Mouse (Mus musculus) liver, embryonic 13.5 days (tissue): ENCODE measurements around the gene Rhox11. TPM values are rescaled to one million over a fixed set of nuclear protein-coding genes. Genes with fewer than 3 reads are reported as not detected.
"Not testable (repeated sequence)": the region's sequence is repeated elsewhere in the genome, so short reads cannot be mapped to it uniquely, and the experiment has no call there.

ENCODE experiments used
- ATAC-seq: fragments of 200-750 bp; cut with Nextera tagmentation; 2 replicates; pipeline ENCODE4 v1.8.0; 2017; ENCODE audit warnings: low read depth, mild to moderate bottlenecking, moderate number of reproducible peaks, moderate library complexity
- DNase-seq: peaks from one replicate; pipeline ENCODE4 v3.0.0; 2022
- H3K27ac ChIP-seq: fragments of 300-500 bp; sonication (generic); 2 replicates; pipeline ENCODE4 v1.5.1; 2015; ENCODE audit warnings: moderate library complexity, mild to moderate bottlenecking, inconsistent platforms
- H3K27me3 ChIP-seq: fragments of 300-500 bp; sonication (generic); 2 replicates; pipeline ENCODE4 v1.6.1; 2015; ENCODE audit warnings: mild to moderate bottlenecking, inconsistent platforms
- H3K36me3 ChIP-seq: fragments of 300-500 bp; sonication (generic); 2 replicates; pipeline ENCODE4 v1.6.1; 2015; ENCODE audit warnings: mild to moderate bottlenecking, inconsistent platforms
- H3K4me1 ChIP-seq: fragments of 300-500 bp; sonication (generic); replicated peaks from 2 replicates; pipeline ENCODE4 v1.6.1; 2015; ENCODE audit warnings: inconsistent platforms
- H3K4me2 ChIP-seq: fragments of 300-500 bp; sonication (generic); 2 replicates; pipeline ENCODE4 v1.6.1; 2015; ENCODE audit warnings: inconsistent platforms, mild to moderate bottlenecking, moderate library complexity
- H3K4me3 ChIP-seq: fragments of 300-500 bp; sonication (generic); replicated peaks from 2 replicates; pipeline ENCODE4 v1.5.1; 2015; ENCODE audit warnings: mild to moderate bottlenecking, inconsistent platforms
- H3K9ac ChIP-seq: fragments of 300-500 bp; sonication (generic); 2 replicates; pipeline ENCODE4 v1.6.1; 2015; ENCODE audit warnings: mild to moderate bottlenecking, inconsistent platforms
- H3K9me3 ChIP-seq: fragments of 300-500 bp; sonication (generic); replicated peaks from 2 replicates; pipeline ENCODE4 v1.6.1; 2016; ENCODE audit warnings: inconsistent platforms
- WGBS: fragments of 180-500 bp; shearing (Covaris S2); methylation state at CpG from one replicate; pipeline ENCODE4 v1.1.7; 2015; ENCODE audit not compliant: insufficient replicate concordance; 5-methylcytosine and 5-hydroxymethylcytosine counted together
- polyA plus RNA-seq: library from polyadenylated mRNA; unstranded; fragments of >200 nt; fragmentation: Nextera tagmentation; extraction: Ambion mirVana; gene quantifications from 2 replicates; pipeline ENCODE4 v1.2.1, GENCODE M21; 2015

The Rhox11 gene
- polyA plus RNA-seq, result not detected in 2 replicates

GRCm38 (mm10) chrX:38085041-38085440 lies at the start of gene Rhox11:
Rhox11 (minus strand) TSS chrX:38085141.
- ATAC-seq, result no peak
- H3K27me3 ChIP-seq, result no peaks in the 10 kb centered on the region
- 69% methylated on average over 9 of the region's 9 CpGs for WGBS
- no peaks in the 10 kb centered on the region for H3K9me3 ChIP-seq
- no peak for DNase-seq
- H3K4me2 ChIP-seq, result no peak within 1 kb of the TSS
- H3K9ac ChIP-seq, result no peak within 1 kb of the TSS
- no peaks in the 10 kb centered on the region for H3K36me3 ChIP-seq
- H3K27ac ChIP-seq, result no peak within 1 kb of the TSS
- H3K4me1 ChIP-seq, result no peaks in the 10 kb centered on the region
- H3K4me3 ChIP-seq, result no peak within 1 kb of the TSS

GRCm38 (mm10) chrX:38121478-38121877 lies 36.5 kb upstream of the Rhox11 start:
- H3K9ac ChIP-seq, result no peak overlapping the region
- ATAC-seq (no peak), DNase-seq (no peak)
- H3K27me3 ChIP-seq, result no peaks in the 10 kb centered on the region
- no peak overlapping the region for H3K4me2 ChIP-seq
- H3K4me3 ChIP-seq, result no peak overlapping the region
- no peaks in the 10 kb centered on the region for H3K4me1 ChIP-seq
- 71% methylated on average over 25 of the region's 34 CpGs for WGBS
- no peak overlapping the region for H3K27ac ChIP-seq
- no peaks in the 10 kb centered on the region for H3K36me3 ChIP-seq
- H3K9me3 ChIP-seq, result no peaks in the 10 kb centered on the region

- H3K9ac ChIP-seq, result no peak within 1 kb of the TSS
- H3K9me3 ChIP-seq, result no peaks in the 10 kb centered on the region
- no peak for DNase-seq
- no peaks in the 10 kb centered on the region for H3K27me3 ChIP-seq
- no peak for ATAC-seq
- no peaks in the 10 kb centered on the region for H3K36me3 ChIP-seq
- H3K4me1 ChIP-seq, result no peaks in the 10 kb centered on the region
- H3K4me3 ChIP-seq, result no peak within 1 kb of the TSS
- WGBS, result 92% methylated on average over 20 of the region's 20 CpGs
- no peak within 1 kb of the TSS for H3K4me2 ChIP-seq
- H3K27ac ChIP-seq, result no peak within 1 kb of the TSS
Observed at GRCm38 (mm10) chrX:38120982-38121381, 36.0 kb upstream of the Rhox11 start, which contains the start of gene Rhox13. Rhox13 (plus strand) TSS chrX:38121219.

DNA sequence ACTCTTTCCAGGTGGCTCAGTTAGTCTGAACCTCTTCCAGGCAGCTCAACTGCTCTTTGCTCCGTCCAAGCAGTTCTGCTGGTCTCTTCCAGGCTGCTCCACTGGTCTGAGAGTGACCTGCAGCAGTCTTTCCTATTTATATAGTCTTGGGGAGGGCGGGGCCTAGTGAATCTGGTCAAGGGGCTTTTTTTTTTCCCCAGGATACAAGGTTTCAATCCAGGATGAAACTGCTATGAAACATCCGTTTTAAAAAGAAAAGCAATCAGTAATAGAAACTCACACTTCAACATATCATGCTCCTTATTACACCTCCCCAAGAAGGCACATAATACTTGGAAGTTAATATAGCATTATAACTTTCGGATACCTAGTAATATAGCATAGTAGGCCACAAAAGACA lies 25.9 kb upstream of the Rhox11 start, which contains the start of gene Rhox12:
Gene Rhox12 (minus strand): TSS at position 101 of the 400 bp plus-strand sequence.
- H3K36me3 ChIP-seq, result no peaks in the 10 kb centered on the region
- 46% methylated on average over 4 of the region's 4 CpGs for WGBS
- no peak within 1 kb of the TSS for H3K4me3 ChIP-seq
- H3K27ac ChIP-seq, result no peak within 1 kb of the TSS
- H3K4me2 ChIP-seq, result no peak within 1 kb of the TSS
- no peaks in the 10 kb centered on the region for H3K9me3 ChIP-seq
- no peak within 1 kb of the TSS for H3K9ac ChIP-seq
- H3K4me1 ChIP-seq, result no peaks in the 10 kb centered on the region
- no peak for DNase-seq
- H3K27me3 ChIP-seq, result no peaks in the 10 kb centered on the region
- ATAC-seq, result no peak

DNA sequence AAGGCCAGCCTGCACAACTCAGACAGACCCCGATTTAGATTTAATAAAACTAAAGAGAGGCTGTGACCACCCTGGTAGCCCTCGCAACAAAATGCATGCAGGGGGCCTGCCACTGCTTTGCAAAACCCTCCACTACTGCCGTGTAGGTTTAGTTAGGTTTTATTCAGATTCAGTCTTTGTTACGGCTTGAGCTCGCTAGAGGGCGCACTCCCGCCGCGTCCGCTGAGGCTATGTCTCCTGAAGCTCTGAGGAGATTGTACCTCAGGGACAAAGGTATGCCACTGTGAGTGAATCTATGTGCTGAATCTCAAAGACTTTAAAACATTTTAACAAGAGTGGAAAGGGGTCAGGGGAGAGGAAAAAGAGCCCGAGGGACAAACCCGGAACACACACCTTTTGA lies 715 bp downstream of the Rhox11 start:
- Histone ChIP-seq H3K9me3 (no peaks in the 10 kb centered on the region), H3K4me2 (no peak overlapping the region), H3K27me3 (no peaks in the 10 kb centered on the region), H3K27ac (no peak overlapping the region), H3K9ac (no peak overlapping the region), H3K4me1 (no peaks in the 10 kb centered on the region), H3K36me3 (no peaks in the 10 kb centered on the region), H3K4me3 (no peak overlapping the region)
- 15% methylated on average over 12 of the region's 12 CpGs for WGBS
- ATAC-seq, result no peak
- DNase-seq, result peak; percentile 1

DNA sequence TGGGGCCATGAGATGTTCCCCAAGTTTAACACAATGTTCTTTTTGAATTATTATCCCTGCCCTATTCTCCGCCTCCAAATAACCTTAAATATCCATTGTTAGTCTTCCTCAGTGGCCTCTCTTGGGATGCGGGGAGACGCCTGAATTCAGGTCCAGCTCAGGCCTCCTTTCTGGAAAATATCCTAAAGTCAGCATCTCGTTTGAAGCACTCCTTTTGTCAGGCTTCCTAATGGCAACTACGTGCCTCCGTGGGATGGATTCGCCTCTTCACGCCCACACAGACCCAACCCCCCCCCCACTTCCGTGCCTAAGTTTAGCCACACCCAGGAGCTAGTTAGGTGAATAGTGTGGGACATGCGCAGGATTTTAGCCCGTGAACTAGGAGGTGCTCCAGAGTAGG lies 18.8 kb downstream of the Rhox11 start, which contains the start of gene Rhox10:
Gene Rhox10 (plus strand): TSS at position 301 of the 400 bp plus-strand sequence.
- 73% methylated on average over 11 of the region's 11 CpGs for WGBS
- ATAC-seq (no peak), DNase-seq (no peak)
- no peak within 1 kb of the TSS for H3K4me3 ChIP-seq
- H3K4me2 ChIP-seq, result no peak within 1 kb of the TSS
- no peak within 1 kb of the TSS for H3K9ac ChIP-seq
- H3K36me3 ChIP-seq, result no peaks in the 10 kb centered on the region
- H3K4me1 ChIP-seq, result no peaks in the 10 kb centered on the region
- H3K9me3 ChIP-seq, result no peaks in the 10 kb centered on the region; the same call in 1 of the 2 replicates
- H3K27me3 ChIP-seq, result no peaks in the 10 kb centered on the region
- H3K27ac ChIP-seq, result no peak within 1 kb of the TSS

- Histone ChIP-seq H3K27ac (no peak overlapping the region), H3K27me3 (no peaks in the 10 kb centered on the region), H3K4me3 (no peak overlapping the region), H3K9ac (no peak overlapping the region), H3K36me3 (no peaks in the 10 kb centered on the region), H3K9me3 (no peaks in the 10 kb centered on the region; the same call in 1 of the 2 replicates), H3K4me1 (no peaks in the 10 kb centered on the region), H3K4me2 (no peak overlapping the region)
- 0% methylated on average over 1 of the region's 1 CpGs for WGBS
- DNase-seq (no peak), ATAC-seq (no peak)
Observed at GRCm38 (mm10) chrX:38061544-38061943, 23.4 kb downstream of the Rhox11 start.

- H3K4me3 ChIP-seq, H3K27me3 ChIP-seq, H3K4me1 ChIP-seq, H3K4me2 ChIP-seq, H3K36me3 ChIP-seq, DNase-seq, H3K9me3 ChIP-seq, ATAC-seq, H3K9ac ChIP-seq, H3K27ac ChIP-seq: not testable (repeated sequence)
Observed at GRCm38 (mm10) chrX:38043014-38043413, 41.9 kb downstream of the Rhox11 start, which contains the start of gene Btg1-ps2. Btg1-ps2 (minus strand) TSS chrX:38043114.

DNA sequence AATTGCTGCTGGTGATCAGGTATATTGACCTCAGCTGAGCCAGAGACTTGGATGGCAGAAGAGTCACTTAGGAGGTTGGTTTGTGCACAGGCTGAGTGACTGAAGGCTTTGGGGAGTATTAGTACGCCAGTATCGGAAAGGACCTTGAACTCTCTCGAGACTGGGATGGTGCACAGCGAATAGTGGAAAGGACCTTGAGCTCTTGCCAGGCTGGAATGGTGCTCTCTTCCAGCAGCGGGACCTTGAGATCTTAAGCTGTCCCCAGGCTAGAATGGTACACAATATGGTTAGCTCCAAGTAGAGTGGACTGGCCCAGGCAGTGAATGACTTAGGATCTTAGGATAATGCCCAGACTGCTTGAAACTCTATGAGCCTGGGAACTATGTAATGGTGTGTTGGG lies 45.3 kb downstream of the Rhox11 start:
- Histone ChIP-seq H3K4me2 (no peak overlapping the region), H3K27me3 (no peaks in the 10 kb centered on the region), H3K4me3 (no peak overlapping the region), H3K9me3 (no peaks in the 10 kb centered on the region), H3K4me1 (no peaks in the 10 kb centered on the region), H3K36me3 (no peaks in the 10 kb centered on the region), H3K27ac (no peak overlapping the region), H3K9ac (no peak overlapping the region)
- WGBS, result 68% methylated on average over 5 of the region's 5 CpGs
- no peak for ATAC-seq
- no peak for DNase-seq

DNA sequence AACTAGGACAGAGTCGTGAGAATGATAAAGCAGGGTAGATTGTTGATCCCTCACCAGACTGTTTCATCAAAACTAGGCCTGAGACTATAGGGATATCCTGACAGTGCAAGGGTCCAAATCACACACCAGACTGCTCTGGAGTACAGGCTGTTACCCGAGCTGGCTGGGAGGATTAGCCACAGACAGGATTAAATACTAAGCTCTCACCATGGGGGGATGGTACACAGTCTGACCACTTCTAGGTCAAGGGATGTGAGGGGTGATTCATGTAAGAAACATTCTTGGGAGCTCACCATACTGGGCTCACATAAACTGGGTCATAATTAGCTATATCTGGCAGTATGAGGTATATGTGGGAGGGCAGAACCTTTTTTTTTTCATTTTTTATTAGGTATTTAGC lies 51.1 kb downstream of the Rhox11 start:
- ATAC-seq (no peak), DNase-seq (no peak)
- WGBS, result 45% methylated on average over 2 of the region's 2 CpGs
- H3K4me3 ChIP-seq, result no peak overlapping the region
- no peaks in the 10 kb centered on the region for H3K27me3 ChIP-seq
- H3K27ac ChIP-seq, result no peak overlapping the region
- H3K4me1 ChIP-seq, result no peaks in the 10 kb centered on the region
- no peak overlapping the region for H3K4me2 ChIP-seq
- no peaks in the 10 kb centered on the region for H3K36me3 ChIP-seq
- H3K9ac ChIP-seq, result no peak overlapping the region
- H3K9me3 ChIP-seq, result no peaks in the 10 kb centered on the region
